Mouse (Mus musculus): ENCODE measurements around the gene AU041133. TPM values are rescaled to one million over a fixed set of nuclear protein-coding genes. Genes with fewer than 3 reads are reported as not detected.
"Not testable (repeated sequence)": the region's sequence is repeated elsewhere in the genome, so short reads cannot be mapped to it uniquely, and the experiment has no call there.

Gene AU041133
- total RNA-seq (2015) (4.6 and 5.4 TPM in 2 replicates), total RNA-seq (2017) (2.2 and 3.5 TPM in 2 replicates)

DNA sequence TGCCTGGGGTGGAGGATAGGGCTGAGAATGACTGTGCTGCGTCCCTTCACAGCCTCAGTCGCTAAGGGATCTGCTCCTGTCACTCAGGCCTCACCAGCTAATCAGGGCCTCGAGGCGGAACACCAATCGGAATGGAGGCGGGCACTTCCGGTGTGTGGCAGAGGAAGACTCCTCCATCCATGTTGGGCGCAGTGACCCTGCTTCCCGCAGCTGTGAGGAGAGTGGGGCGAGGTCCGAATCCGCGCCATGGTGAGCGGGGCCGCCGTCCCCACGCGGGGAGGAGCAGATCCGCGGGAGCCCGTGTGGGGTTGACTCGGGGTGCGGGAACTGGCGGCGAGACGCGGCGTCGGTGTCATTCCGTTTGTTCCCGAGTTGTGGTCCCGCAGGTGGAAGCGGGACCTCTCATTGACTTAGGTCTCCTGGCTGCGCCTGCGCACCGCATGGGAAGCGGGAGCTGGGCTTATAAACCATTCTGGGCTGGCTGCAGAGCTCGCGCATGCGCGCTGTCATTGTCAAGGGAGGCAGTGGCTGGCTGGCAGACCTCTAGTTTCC lies at the start of gene AU041133:
Gene AU041133, plus strand, starts transcription at position 164 of the 552 bp plus-strand sequence.
- ATAC-seq (ENCODE audit: poor library complexity, severe bottlenecking) = peak; percentile 99

DNA sequence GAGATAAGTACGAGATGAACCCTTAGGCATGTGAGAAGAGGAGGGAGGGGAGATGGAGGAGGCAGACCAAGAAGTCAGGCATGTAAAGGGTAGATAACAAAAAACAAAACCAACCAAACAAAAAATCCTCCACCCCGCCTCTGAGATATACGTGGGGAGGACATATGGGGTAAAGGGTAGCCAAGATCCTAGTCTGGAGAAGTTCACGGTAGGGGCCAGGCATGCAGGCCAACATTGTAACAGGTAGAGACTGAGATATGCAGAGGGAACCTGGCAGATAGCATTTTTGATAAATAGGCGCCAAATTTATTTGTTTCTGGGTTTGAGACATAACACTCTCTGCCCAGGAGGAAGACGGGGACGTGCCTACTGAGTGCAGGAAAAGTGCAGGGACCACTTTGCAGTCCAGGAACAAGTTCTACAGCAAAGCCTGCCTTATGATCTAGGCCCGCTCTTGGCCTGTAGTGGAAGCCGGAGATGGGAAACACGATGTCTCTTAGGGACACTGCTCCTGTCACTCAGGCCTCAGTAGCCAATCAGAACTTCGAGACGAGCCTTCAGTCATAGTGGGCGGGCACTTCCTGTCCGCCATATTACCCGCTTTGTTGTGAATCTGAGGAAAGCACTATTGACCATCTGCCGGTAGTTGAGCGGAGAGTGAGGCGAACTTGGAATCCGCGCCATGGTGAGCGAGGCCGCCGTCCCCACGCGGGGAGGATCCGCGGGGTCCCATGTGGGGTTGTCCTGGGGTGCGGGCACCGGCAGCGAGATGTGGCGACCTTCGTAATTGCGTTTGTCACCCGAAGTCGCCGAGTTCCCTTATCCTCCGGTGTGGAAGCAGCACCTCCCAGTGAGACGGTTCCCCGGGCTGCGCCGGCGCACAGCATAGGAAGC lies 44.8 kb upstream of the AU041133 start, which contains the start of gene BC024063:
Gene BC024063, plus strand, starts transcription at position 626 of the 894 bp plus-strand sequence.
- ATAC-seq (ENCODE audit: poor library complexity, severe bottlenecking) = peak; percentile 96

- ATAC-seq (ENCODE audit: poor library complexity, severe bottlenecking) = not testable (repeated sequence)
These were observed 44.2 kb upstream of the AU041133 start for GRCm38 (mm10) chr10:82083622-82083971.

DNA sequence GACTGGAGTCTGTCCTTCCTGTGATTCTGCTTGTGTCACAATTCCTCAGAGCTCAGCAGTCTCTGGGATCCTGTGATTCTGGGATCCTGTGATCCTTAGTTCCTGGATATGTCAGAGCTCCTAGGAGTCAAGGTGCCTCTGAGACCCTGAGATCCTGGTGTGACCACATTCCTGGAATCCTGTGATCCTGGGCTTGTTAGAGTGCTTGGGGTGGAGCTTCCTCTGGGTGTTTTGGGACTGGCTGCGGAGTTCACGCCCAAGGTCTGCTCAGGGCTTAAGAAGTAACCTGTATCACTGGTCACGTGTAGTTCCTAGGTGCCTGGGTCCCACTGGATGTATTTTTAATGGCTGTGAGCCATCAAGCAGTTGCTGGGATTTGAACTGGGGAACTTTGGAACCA lies 10.6 kb upstream of the AU041133 start:
- ATAC-seq (ENCODE audit: poor library complexity, severe bottlenecking) = no peak

DNA sequence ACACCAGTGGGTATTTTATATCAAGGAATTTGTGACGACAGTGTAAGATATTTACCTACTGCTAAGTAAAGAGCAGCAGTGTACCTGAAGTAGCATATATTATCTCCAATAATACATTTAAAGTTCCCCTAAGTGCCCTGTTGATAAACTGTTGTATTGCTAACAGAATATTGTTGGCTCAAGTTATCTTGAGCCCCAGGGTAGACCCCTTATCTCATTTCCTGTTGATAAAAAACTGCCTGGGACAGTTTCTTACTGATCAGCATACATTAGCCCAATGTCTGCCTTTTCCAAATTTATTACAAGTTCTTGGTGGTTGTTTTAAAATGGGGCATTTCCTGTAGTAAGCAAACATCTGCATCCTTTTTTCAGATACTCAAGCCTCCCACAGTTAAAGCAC lies 17.5 kb downstream of the AU041133 start:
- no peak for ATAC-seq (ENCODE audit: poor library complexity, severe bottlenecking)

DNA sequence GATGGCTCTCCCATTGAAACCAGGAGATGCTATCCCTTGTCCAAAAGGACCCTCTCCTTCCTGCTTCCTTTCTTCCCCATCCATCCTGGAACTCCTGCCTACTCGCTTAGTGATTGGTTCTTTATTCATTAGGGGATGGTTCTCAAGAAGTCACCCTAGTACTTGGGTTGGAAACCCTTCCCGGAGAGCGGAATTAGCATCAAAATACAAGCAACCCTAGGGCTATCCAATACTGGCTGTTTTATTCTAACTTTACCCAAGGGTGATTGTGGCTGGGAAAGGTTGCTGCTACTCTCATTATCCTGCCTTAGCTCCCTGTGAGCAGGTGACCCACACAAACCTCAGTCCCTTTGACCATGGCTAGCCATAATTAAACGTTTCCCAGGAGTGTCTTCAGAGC lies 19.8 kb downstream of the AU041133 start:
- ATAC-seq (ENCODE audit: poor library complexity, severe bottlenecking) = no peak

GRCm38 (mm10) chr10:82167777-82168176 lies 40.0 kb downstream of the AU041133 start:
- ATAC-seq (ENCODE audit: poor library complexity, severe bottlenecking) = peak; percentile 69

DNA sequence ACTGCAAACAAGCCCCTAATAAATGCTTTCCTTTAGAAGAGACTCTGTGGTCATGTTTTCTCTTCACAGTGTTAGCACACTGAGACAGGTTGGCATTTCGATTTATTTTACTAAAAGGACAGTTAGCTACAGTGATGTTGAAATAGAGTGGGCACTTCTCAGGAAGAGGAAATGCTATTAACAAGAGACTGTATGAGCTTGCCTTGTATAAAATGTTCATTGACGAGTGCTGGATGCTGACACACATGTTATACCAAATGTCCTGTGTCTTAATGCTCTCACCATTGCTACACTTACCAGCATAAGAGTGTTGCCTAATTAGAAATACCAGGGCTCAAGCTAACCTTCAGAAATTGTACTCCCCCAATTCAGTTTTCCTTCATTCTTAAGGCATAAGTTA lies 42.0 kb downstream of the AU041133 start:
- ATAC-seq (ENCODE audit: poor library complexity, severe bottlenecking) = peak; percentile 34; the same call in 1 of the 2 replicates

DNA sequence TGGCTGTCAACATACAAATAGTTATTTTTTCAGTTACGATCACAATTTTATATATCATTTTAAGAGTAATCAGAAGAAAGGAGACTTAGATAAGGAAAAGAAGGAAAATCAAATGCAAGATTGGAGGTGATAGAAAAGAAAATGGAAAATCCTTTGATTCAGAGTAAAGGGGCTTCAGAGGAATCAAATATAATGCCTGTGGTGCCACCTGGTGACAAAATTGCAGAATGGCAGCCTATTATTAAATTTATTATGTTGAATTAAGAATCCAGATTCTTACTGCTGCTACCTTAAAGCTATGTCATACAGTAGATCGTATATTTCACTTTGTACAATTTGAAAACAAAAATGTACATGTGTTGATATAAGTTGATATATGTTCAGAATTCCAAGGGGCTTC lies 43.0 kb downstream of the AU041133 start:
- peak; percentile 52; the same call in 1 of the 2 replicates for ATAC-seq (ENCODE audit: poor library complexity, severe bottlenecking)

DNA sequence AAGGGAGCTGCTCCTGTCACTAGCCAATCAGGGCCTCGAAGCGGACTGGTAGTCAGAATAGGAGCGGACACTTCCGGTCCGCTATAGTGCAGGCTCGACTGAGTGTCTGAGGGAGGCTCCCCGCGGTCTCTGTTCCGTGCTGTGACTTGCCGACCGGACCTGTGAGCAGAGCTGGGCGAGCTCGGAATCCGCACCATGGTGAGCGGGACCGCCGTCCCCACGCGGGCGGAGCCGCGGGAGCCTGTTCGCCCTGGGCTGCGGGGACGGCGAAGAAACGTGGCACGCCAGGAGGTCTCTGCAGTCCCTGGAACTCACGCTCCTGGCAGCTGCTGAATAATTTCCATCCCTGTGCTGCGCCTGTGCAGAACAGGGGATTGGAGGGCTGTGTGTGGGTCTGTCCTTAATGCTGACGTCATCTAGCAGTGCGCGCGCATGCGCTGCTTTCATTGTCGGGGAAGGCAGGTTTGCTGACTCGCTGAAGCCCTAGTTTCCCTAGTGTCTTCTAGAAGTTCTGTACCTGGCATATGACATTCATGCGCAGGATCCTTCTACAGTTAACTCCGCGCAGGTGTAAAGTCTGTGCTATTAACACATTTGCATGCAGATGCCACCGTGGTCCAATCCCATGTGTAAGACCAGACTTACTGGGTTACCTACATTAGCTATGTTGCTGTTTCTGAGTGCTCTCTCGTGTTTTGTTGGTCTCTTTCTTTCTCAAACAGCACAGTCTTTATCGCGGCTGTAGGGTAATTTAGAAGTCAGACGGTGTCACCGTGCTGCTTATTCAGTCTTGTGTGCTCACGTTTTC lies 50.6 kb downstream of the AU041133 start:
- ATAC-seq (ENCODE audit: poor library complexity, severe bottlenecking) = peak; percentile 89

Other genes starting within 250 kb of the AU041133 start
- 0.60 and 1.6 TPM in 2 replicates for gene Zfp781, start 197.5 kb upstream of the AU041133 start, total RNA-seq (2015)
- gene Zfp781, start 197.5 kb upstream of the AU041133 start, total RNA-seq (2017) = 0.26 TPM in 1 of 2 replicates, not detected in the other
- gene Zfp873, start 79.9 kb upstream of the AU041133 start, total RNA-seq (2015) = 7.4 and 8.4 TPM in 2 replicates
- gene Zfp873, start 79.9 kb upstream of the AU041133 start, total RNA-seq (2017) = 4.8 and 5.1 TPM in 2 replicates
- 0.74 and 1.4 TPM in 2 replicates for gene BC024063, start 44.7 kb upstream of the AU041133 start, total RNA-seq (2015)
- 1.7 and 2.1 TPM in 2 replicates for gene BC024063, start 44.7 kb upstream of the AU041133 start, total RNA-seq (2017)
- 3.1 and 3.2 TPM in 2 replicates for gene Zfp938, start 113.3 kb downstream of the AU041133 start, total RNA-seq (2015)
- gene Zfp938, start 113.3 kb downstream of the AU041133 start, total RNA-seq (2017) = 3.3 TPM in 2 replicates
- not detected in 2 replicates for gene 4932415D10Rik, start 188.6 kb downstream of the AU041133 start, total RNA-seq (2015)
- gene 4932415D10Rik, start 188.6 kb downstream of the AU041133 start, total RNA-seq (2017) = not detected in 2 replicates
- gene Gm4924, start 226.2 kb downstream of the AU041133 start, total RNA-seq (2015) = 0.83 and 1.0 TPM in 2 replicates
- 0.92 and 1.8 TPM in 2 replicates for gene Gm4924, start 226.2 kb downstream of the AU041133 start, total RNA-seq (2017)